Mouse (Mus musculus) cerebellum, adult 18-20 months (tissue): ENCODE results near the gene Kmo.

ENCODE experiments used
- DNase-seq, 2 experiments: peaks; one replicate each; pipeline ENCODE4 v3.0.0; 2021

Gene Kmo

DNA sequence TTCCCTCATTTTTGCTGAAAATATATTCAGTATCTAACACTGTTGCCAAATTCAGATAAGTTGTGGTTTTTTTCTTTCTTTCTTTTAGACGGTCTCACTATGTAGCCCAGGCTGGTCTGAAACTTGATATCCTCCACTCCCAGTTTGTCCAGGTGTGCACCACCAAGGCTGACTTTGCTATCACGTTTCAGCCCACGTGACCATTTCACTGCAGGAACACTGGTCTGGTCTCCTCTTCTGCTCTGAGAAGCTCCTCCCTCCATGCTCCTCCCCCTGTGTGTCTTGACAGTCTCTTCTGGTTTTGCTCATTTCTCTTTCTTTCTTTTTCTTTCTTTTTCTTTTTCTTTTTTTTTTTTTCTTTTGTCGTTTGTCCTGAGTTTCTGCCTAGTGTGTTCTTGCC is 79.6 kb downstream of the Kmo start:
- no peak for DNase-seq

DNA sequence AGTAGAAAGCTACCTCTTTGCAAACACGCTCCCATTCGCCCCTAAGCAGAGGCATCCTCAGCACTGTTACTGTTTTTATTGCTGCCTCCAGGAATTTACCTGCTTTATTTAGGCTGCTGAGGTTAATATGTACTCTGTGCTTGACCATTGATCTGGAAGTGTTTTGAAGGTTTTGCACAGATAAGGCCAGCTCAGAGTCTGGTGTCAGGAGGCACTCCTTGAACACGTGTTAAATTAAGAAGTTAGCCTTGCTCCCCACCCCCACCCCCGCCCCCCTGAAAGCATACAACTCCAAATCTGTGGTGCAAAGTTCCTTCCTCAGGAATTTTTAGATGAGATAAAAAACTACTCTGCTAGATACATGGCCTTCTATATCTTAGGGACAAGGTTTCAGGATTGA is 81.0 kb downstream of the Kmo start:
- DNase-seq: no peak

DNA sequence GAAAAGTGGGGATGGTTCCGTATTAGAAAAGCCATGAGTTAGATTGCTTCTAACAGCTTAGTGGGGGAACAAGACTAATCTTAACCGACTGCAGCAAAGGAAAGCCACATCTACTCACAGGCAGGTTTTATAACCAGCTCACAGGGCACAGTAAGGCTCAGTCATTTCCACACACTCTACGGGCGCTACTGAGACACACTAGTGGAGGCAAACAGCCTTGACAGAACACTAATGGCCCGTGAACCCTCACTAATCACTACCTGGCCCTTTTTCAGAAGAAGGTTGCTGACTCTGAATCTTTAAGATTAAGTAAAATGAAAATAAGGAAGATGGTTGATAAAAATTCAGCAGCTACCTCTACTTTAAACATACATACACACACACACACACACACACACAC is 87.4 kb downstream of the Kmo start:
- DNase-seq: no peak

DNA sequence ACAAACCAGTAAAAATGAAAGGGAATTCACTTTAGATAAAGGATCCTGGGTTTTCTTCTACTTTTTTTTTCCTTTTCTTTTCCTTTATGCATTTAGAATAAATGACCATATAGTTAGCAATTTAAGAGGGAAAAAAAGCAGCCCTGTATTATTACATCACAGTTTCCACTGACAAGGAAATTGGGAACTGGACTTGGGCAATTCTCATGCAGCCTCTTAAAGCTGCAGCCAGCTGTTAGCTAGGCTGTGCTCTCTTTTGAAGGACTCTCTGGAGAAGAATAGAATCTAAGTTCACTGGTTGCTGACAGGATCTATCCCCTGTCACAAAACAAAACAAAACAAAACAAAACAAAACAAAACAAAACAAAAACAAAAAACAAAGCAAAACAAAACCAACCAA is 87.8 kb downstream of the Kmo start:
- no peak for DNase-seq
